Mouse (Mus musculus): ENCODE measurements at regions not wholly inside any gene's neighbourhood (a gene's known extent, or its start where the extent isn't known, plus 50 kb on each side); places are given as distances from the start of the nearest gene placed in this dataset.
A peak's percentile ranks its signal among the peaks of the same experiment; 100 is the strongest.

- ATAC-seq (ENCODE audit: insufficient read depth, low FRiP score, low read depth) = no peak
- no peak overlapping the region for H3K27ac ChIP-seq
- no peak overlapping the region for H3K9ac ChIP-seq
- no peaks in the 10 kb centered on the region for H3K4me1 ChIP-seq
- H3K36me3 ChIP-seq = no peaks in the 10 kb centered on the region
- no peaks in the 10 kb centered on the region for H3K27me3 ChIP-seq (replicated peaks)
- no peak overlapping the region for H3K4me2 ChIP-seq
- H3K9me3 ChIP-seq = no peaks in the 10 kb centered on the region
- no peak overlapping the region for H3K4me3 ChIP-seq (replicated peaks)
Measured at GRCm38 (mm10) chr15:69632306-69632705, 3131.6 kb upstream of the Lrrc6 start.

DNA sequence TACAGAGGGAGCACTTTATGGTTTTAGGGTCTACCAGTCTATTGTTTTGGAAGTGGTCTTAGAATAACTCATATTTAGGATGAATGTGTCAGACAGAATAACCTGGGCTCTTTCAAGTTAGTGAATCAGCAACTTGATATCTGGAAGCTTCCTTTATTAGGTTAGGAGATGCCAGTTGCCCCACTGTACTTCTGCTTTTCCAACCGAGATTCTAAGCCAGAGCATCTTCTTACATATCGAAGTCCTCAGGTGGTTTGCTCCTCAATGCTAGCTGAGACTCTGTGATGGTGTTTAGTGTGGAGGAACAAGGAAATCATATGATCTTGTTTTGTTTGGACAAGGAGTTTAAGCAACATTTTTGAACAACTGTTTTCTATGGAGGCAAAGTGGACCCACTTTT lies 3117.3 kb upstream of the Lrrc6 start:
- no peak overlapping the region for H3K4me3 ChIP-seq (replicated peaks)
- no peaks in the 10 kb centered on the region for H3K9me3 ChIP-seq
- H3K4me1 ChIP-seq = no peaks in the 10 kb centered on the region
- ATAC-seq (ENCODE audit: insufficient read depth, low FRiP score, low read depth) = no peak
- no peaks in the 10 kb centered on the region for H3K27me3 ChIP-seq (replicated peaks)
- WGBS = 83% methylated on average over 2 of the region's 2 CpGs
- H3K9ac ChIP-seq = no peak overlapping the region
- no peaks in the 10 kb centered on the region for H3K36me3 ChIP-seq
- no peak overlapping the region for H3K27ac ChIP-seq
- no peak overlapping the region for H3K4me2 ChIP-seq

- Histone ChIP-seq H3K9ac (no peak overlapping the region), H3K27ac (no peak overlapping the region), H3K27me3 (replicated peaks) (no peaks in the 10 kb centered on the region), H3K9me3 (no peaks in the 10 kb centered on the region), H3K4me3 (replicated peaks) (no peak overlapping the region), H3K36me3 (no peaks in the 10 kb centered on the region), H3K4me1 (no peaks in the 10 kb centered on the region), H3K4me2 (no peak overlapping the region)
- no peak for ATAC-seq (ENCODE audit: insufficient read depth, low FRiP score, low read depth)
- WGBS = 66% methylated on average over 3 of the region's 3 CpGs
Measured at GRCm38 (mm10) chr15:69614048-69614447, 3113.3 kb upstream of the Lrrc6 start.

DNA sequence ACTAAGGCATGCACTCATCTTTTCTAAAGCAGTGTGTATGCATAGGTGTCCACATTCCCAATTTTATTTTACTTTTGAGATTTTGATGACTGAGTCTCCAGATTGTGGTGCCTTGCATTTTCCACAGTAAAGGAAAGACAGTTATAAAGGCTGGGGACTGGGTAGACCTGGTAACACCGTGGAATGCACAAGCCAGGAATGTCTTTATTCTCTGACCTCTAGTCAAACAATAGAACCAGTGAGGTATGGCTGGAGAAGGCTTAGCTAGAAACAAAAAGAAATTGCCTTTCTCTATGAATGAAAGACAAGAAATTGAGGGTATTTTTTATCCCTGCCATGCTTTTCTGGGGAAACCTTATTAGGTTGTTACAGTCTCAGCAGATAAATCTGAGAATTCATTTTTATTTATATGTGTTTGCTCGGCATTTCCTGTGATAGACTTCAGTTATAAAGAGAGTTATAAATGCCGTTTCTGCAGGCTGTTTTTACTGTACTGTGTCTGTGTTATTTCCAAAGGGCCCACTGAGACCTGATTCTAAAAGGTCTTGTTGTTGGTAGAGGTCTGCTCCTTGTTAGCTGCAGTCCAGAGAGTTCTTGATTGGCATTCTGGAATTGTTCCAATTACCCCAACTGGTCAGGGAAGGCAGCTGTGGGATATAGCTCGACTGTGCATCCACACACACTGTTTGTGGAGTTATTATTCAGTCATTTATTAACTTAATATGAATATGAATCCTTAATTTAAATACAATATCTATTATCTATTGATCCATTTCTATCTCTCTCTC lies 3090.7 kb upstream of the Lrrc6 start:
- no peaks in the 10 kb centered on the region for H3K4me1 ChIP-seq
- no peaks in the 10 kb centered on the region for H3K36me3 ChIP-seq
- no peak overlapping the region for H3K4me2 ChIP-seq
- H3K9ac ChIP-seq = no peak overlapping the region
- H3K4me3 ChIP-seq (replicated peaks) = no peak overlapping the region
- WGBS = 46% methylated on average over 4 of the region's 4 CpGs
- H3K9me3 ChIP-seq = no peaks in the 10 kb centered on the region
- no peak overlapping the region for H3K27ac ChIP-seq
- ATAC-seq (ENCODE audit: insufficient read depth, low FRiP score, low read depth) = no peak
- H3K27me3 ChIP-seq (replicated peaks) = no peaks in the 10 kb centered on the region

GRCm38 (mm10) chr15:69588084-69588483 lies 3087.4 kb upstream of the Lrrc6 start:
- no peak overlapping the region for H3K4me2 ChIP-seq
- 62% methylated on average over 5 of the region's 5 CpGs for WGBS
- no peaks in the 10 kb centered on the region for H3K27me3 ChIP-seq (replicated peaks)
- no peaks in the 10 kb centered on the region for H3K9me3 ChIP-seq
- ATAC-seq (ENCODE audit: insufficient read depth, low FRiP score, low read depth) = no peak
- H3K36me3 ChIP-seq = no peaks in the 10 kb centered on the region
- H3K4me1 ChIP-seq = no peaks in the 10 kb centered on the region
- no peak overlapping the region for H3K27ac ChIP-seq
- no peak overlapping the region for H3K4me3 ChIP-seq (replicated peaks)
- H3K9ac ChIP-seq = no peak overlapping the region

- no peak overlapping the region for H3K4me2 ChIP-seq
- H3K9ac ChIP-seq = no peak overlapping the region
- H3K4me3 ChIP-seq (replicated peaks) = no peak overlapping the region
- no peaks in the 10 kb centered on the region for H3K36me3 ChIP-seq
- no peaks in the 10 kb centered on the region for H3K4me1 ChIP-seq
- no peak overlapping the region for H3K27ac ChIP-seq
- no peaks in the 10 kb centered on the region for H3K27me3 ChIP-seq (replicated peaks)
- 43% methylated on average over 2 of the region's 2 CpGs for WGBS
- no peak for ATAC-seq (ENCODE audit: insufficient read depth, low FRiP score, low read depth)
- H3K9me3 ChIP-seq = no peaks in the 10 kb centered on the region
Measured at GRCm38 (mm10) chr15:69576742-69577141, 3076.0 kb upstream of the Lrrc6 start.

GRCm38 (mm10) chr15:69575611-69576153 lies 3075.0 kb upstream of the Lrrc6 start:
- ATAC-seq (ENCODE audit: insufficient read depth, low FRiP score, low read depth) = peak; percentile 58; the same call in 1 of the 2 replicates
- no peak overlapping the region for H3K4me2 ChIP-seq
- H3K9ac ChIP-seq = no peak overlapping the region
- H3K4me1 ChIP-seq = no peaks in the 10 kb centered on the region
- H3K4me3 ChIP-seq (replicated peaks) = no peak overlapping the region
- WGBS = 36% methylated on average over 4 of the region's 4 CpGs
- no peak overlapping the region for H3K27ac ChIP-seq
- no peaks in the 10 kb centered on the region for H3K27me3 ChIP-seq (replicated peaks)
- H3K36me3 ChIP-seq = no peaks in the 10 kb centered on the region
- H3K9me3 ChIP-seq = no peaks in the 10 kb centered on the region

DNA sequence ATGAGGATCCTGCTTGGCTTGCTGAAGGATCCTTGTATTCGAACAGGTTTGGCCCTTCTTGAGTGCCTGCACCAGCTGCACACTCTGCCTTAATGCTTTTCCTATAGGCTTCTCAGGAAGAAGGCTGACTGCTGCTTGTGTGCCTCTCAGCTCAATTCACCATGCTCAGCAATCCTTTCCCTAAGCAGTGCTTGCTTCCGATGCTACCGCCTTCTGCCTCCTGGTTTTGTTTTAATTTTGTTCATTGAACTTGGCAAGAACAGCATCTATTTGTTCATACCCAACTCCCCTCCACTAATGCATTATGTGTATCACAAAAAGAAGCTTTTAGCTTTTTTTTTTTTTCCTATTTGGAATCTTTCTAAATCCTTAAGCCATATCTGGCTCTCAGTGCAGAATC lies 3053.5 kb upstream of the Lrrc6 start:
- Histone ChIP-seq H3K27ac (no peak overlapping the region), H3K4me1 (no peaks in the 10 kb centered on the region), H3K4me2 (no peak overlapping the region), H3K27me3 (replicated peaks) (no peaks in the 10 kb centered on the region), H3K9me3 (no peaks in the 10 kb centered on the region), H3K36me3 (no peaks in the 10 kb centered on the region), H3K9ac (no peak overlapping the region), H3K4me3 (replicated peaks) (no peak overlapping the region)
- 77% methylated on average over 3 of the region's 3 CpGs for WGBS
- ATAC-seq (ENCODE audit: insufficient read depth, low FRiP score, low read depth) = no peak

DNA sequence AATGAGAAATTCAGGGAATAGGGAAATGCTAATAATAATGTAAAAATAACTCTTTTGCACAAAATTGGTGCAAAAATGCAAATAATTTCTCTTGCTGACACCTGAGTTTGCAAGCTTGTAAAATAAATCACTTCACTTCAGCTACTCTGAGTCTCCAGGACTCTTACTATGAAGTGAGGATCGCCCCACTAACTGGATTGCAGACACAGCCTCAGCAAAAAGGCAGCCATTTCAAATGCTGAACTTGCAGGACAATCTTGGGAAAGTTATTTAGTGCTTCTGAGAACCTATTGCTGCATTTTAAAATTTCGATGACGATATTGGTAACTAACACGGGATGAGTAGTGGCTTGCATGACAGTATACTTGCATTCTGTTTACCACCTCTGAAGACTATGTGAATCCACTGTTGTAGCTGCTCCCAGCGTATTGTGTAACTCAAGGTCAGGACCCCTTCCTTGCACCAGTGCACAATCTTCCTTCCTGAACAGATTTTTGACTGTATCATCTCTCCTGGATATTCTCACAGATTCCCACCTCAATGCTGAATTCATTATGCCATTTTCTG lies 3051.4 kb upstream of the Lrrc6 start:
- no peaks in the 10 kb centered on the region for H3K4me1 ChIP-seq
- H3K4me2 ChIP-seq = no peak overlapping the region
- H3K9me3 ChIP-seq = no peaks in the 10 kb centered on the region
- H3K9ac ChIP-seq = no peak overlapping the region
- H3K27ac ChIP-seq = no peak overlapping the region
- H3K36me3 ChIP-seq = no peaks in the 10 kb centered on the region
- H3K27me3 ChIP-seq (replicated peaks) = no peaks in the 10 kb centered on the region
- no peak overlapping the region for H3K4me3 ChIP-seq (replicated peaks)
- ATAC-seq (ENCODE audit: insufficient read depth, low FRiP score, low read depth) = no peak
- 84% methylated on average over 5 of the region's 5 CpGs for WGBS

GRCm38 (mm10) chr15:69551012-69551411 lies 3050.3 kb upstream of the Lrrc6 start:
- H3K4me2 ChIP-seq = no peak overlapping the region
- no peak for ATAC-seq (ENCODE audit: insufficient read depth, low FRiP score, low read depth)
- no peaks in the 10 kb centered on the region for H3K27me3 ChIP-seq (replicated peaks)
- H3K4me1 ChIP-seq = no peaks in the 10 kb centered on the region
- H3K4me3 ChIP-seq (replicated peaks) = no peak overlapping the region
- no peaks in the 10 kb centered on the region for H3K36me3 ChIP-seq
- no peak overlapping the region for H3K9ac ChIP-seq
- no peak overlapping the region for H3K27ac ChIP-seq
- 50% methylated on average over 1 of the region's 1 CpGs for WGBS
- H3K9me3 ChIP-seq = no peaks in the 10 kb centered on the region

- Histone ChIP-seq H3K9ac (no peak overlapping the region), H3K4me2 (no peak overlapping the region), H3K9me3 (no peaks in the 10 kb centered on the region), H3K27ac (no peak overlapping the region), H3K27me3 (replicated peaks) (no peaks in the 10 kb centered on the region), H3K36me3 (no peaks in the 10 kb centered on the region), H3K4me1 (no peaks in the 10 kb centered on the region), H3K4me3 (replicated peaks) (no peak overlapping the region)
- ATAC-seq (ENCODE audit: insufficient read depth, low FRiP score, low read depth) = no peak
- WGBS = 62% methylated on average over 6 of the region's 6 CpGs
Measured at GRCm38 (mm10) chr15:69526441-69527094, 3025.9 kb upstream of the Lrrc6 start.

DNA sequence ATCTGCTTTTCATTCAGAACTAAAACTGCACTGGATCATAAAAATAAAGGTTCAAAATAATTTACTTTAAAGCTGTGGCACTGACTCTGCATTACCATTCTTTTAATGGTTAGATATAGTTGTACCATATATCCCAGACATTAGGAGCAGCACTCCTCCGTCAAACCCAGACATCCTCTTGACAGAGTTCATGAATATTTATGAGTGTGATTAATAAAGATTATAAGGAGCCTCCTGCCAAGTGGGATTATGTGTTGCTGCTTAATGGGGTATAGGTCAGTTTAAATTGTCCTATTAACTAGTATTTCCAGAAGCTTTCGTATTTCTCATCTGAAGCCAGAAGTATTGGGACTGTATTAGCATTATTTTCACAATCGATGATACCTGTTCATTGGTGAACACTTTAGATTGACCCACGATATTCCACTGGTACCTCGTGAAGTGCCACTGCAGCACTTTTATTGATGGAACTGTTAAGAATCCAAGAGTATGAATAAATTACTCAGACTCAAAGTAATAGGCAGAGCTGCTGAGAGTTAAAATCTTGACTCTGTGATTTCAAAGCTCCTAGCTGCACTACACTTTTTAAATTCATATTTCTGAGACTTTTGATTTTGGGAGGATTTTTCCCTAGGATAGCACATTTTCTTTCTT lies 2983.8 kb upstream of the Lrrc6 start:
- no peaks in the 10 kb centered on the region for H3K27me3 ChIP-seq (replicated peaks)
- H3K4me3 ChIP-seq (replicated peaks) = no peak overlapping the region
- H3K9ac ChIP-seq = no peak overlapping the region
- ATAC-seq (ENCODE audit: insufficient read depth, low FRiP score, low read depth) = no peak
- H3K9me3 ChIP-seq = no peaks in the 10 kb centered on the region
- H3K4me1 ChIP-seq = no peaks in the 10 kb centered on the region
- 81% methylated on average over 5 of the region's 5 CpGs for WGBS
- no peak overlapping the region for H3K27ac ChIP-seq
- H3K4me2 ChIP-seq = no peak overlapping the region
- no peaks in the 10 kb centered on the region for H3K36me3 ChIP-seq

Data from stomach, embryonic 15.5 days (tissue).